Mouse (Mus musculus): Measurements from ENCODE around the gene Cxcl16. TPM values are rescaled to one million over a fixed set of nuclear protein-coding genes. Genes with fewer than 3 reads are reported as not detected.
"Not testable (repeated sequence)": the region's sequence is repeated elsewhere in the genome, so short reads cannot be mapped to it uniquely, and the experiment has no call there.

The Cxcl16 gene
- total RNA-seq, 2 experiments from 2014 or later: 2.6 to 3.1 TPM

DNA sequence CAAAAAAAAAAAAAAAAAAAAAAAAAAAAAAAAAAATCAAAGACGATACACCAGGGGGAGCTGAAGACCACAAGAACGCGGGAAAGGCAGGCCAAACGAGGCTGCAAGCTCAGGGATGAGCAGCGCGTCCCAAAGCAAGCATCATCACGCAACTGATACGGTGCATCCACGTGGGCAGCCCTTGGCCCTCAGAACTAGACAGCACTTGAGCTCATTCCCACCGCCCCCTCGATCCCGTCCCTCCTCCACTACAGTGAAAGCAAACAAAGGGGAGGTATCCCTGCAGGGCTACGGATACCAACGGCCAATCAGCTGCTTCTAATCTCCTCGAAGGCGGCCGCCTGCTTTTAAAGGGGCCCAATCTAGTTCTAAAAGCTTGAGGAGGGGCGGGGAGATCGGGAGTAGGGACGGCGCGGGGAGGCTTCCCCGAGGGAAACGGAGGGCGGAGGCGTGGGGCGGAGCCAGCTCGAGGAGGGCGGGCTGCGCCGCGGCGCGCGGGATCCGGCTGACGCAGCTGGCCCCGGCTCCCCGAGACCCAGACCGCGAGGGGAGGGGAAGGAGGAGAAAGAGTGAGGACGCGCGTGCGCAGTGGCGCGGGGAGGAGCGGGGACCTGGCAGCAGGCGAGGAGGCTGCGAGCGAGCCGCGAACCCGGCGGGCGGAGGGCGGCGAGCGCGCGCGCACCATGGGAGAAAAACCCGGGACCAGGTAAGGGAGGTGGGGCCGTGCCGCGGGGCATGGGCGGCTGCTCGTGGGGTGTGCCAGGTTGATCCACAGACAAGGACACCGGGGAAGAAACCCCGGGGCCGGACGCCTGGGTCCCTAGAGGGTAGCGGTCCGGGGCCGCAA lies 27.5 kb downstream of the Cxcl16 start, which contains the start of gene Arrb2:
TSS of gene Arrb2 (plus strand) at position 588 of the 847 bp plus-strand sequence.
- DNase-seq: peak; percentile 99
- intact Hi-C loops (cut with DNase I; ENCODE audit: low total_unique reads): loop anchor here (10.0 kb wide), 1 partner anchor 183 kb away; the partner anchor contains the start of genes 4930544D05Rik and Chrne

DNA sequence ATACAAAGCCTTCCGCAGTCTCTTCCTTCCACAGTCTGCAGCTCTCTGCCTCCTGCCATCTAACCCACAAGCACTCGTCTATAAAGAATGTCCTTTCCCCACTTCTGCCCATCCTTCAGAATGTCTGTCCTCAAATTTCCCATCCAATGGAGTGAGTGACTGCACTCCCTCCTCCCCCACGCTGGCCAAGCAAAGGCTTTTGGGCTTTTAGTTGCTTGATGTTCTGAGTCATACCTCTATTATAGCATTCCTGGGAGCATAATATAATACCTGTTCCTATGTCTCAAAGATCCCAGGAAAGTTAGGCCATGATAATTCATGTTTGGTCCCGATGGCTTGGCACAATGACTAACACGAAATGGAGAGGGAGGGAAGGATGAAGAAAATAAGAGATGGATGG lies 28.2 kb downstream of the Cxcl16 start:
- intact Hi-C loops (cut with DNase I; ENCODE audit: low total_unique reads): loop anchor here (10.0 kb wide), 1 partner anchor 183 kb away; the partner anchor contains the start of genes 4930544D05Rik and Chrne
- DNase-seq: no peak

DNA sequence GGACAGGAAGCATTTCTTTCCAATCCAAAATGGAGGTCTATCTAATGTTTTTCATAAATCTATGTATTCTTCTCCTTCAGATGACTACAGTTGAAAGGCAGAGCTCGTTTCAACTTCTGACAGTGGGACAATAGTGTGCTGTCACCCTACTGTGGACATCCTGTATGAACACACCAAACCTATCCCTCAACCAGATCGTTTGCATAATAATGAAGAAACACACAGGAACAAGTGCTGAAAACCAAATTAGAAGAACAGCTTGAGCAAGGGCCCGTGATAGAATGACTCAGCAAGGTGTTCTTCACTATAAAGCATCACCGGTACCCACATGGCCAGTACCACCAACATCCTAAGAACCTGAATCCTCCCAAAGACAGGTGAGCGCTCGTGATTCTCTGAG lies 33.2 kb downstream of the Cxcl16 start:
- DNase-seq; intact Hi-C loops (cut with DNase I; ENCODE audit: low total_unique reads): not testable (repeated sequence)

DNA sequence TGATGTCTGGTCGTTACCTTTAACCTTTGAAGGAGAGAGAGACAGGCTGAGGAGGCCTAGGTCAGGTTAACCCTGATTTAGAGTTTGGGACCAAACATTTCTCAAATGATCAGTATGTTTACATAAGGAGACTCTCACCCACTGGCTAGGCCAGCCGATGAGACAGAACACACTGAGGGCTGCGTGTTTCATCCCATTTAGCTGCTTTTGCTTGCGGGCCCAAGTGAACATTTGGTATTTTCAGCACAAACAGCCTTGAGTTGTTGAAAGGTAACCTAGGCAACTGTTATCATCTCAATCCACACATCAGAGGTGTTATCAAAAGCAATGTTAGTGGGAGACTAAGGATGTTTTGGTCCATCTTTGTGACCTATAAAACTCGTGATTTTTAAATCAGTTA lies 40.3 kb downstream of the Cxcl16 start:
- DNase-seq: no peak
- intact Hi-C loops (cut with DNase I; ENCODE audit: low total_unique reads): no loop called here

DNA sequence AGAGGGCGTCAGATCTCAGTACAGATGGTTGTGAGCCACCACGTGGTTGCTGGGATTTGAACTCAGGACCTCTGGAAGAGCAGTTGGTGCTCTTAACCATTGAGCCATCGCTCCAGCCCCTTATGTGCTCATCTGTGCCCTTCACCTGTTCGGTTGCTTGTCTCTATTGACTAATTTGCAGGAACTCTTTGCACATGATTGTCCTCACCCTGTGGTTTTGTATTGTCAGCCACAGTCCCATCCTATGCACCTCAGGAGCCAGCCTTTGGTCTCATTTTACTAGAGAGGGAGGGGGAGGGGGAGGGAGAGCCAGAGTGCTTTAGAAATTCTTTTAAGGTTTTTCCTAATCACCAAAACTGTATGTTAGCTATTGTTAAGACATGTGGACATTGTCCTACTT lies 41.6 kb downstream of the Cxcl16 start:
- no peak for DNase-seq
- intact Hi-C loops (cut with DNase I; ENCODE audit: low total_unique reads): no loop called here

DNA sequence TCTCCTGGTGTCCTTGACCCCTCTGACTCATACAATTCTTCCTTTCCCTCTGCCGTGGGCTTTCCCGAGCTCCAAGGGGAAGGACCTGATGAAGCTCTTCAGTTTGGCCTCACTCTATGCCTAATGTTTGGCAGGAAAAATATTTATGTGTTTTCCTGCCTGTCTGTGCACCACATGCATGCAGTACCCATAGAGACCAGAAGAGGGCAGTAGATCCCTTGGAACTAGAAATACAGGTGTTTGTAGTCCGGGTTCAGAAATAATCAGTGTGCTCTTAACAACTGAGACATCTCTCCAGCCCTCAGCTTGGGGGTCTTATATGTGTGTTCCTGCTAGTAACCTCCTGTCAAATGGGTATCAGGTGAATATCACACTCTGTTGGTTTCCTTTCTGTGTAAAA lies 45.8 kb downstream of the Cxcl16 start:
- DNase-seq: peak; percentile 56

DNA sequence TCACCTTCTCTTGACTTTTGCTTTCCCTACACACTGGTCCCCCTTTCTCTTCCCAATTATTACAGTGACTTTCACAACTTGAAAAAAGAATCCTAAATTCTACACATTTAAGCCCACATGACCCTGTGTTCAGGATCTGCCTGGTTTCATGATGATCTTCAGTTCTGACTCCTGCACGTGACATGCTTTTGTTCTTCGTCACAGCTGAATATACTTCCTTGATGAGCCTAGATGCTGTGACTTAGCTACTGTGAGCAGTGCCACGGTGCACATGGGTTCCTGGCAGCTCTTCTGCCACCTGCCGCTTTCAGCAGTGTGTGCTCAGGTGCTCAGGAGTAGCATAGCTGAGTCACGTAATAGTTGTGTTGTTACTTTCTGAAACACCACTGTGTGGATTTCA lies 47.2 kb downstream of the Cxcl16 start:
- intact Hi-C loops (cut with DNase I; ENCODE audit: low total_unique reads): no loop called here
- no peak for DNase-seq

More for the DNA sequence above, 45.8 kb downstream of the Cxcl16 start:
- intact Hi-C loops (cut with DNase I; ENCODE audit: low total_unique reads): no loop called here

- intact Hi-C loops (cut with DNase I; ENCODE audit: low total_unique reads): no loop called here
- DNase-seq: no peak
Measured at GRCm38 (mm10) chr11:70410297-70410643, 49.5 kb downstream of the Cxcl16 start.

DNA sequence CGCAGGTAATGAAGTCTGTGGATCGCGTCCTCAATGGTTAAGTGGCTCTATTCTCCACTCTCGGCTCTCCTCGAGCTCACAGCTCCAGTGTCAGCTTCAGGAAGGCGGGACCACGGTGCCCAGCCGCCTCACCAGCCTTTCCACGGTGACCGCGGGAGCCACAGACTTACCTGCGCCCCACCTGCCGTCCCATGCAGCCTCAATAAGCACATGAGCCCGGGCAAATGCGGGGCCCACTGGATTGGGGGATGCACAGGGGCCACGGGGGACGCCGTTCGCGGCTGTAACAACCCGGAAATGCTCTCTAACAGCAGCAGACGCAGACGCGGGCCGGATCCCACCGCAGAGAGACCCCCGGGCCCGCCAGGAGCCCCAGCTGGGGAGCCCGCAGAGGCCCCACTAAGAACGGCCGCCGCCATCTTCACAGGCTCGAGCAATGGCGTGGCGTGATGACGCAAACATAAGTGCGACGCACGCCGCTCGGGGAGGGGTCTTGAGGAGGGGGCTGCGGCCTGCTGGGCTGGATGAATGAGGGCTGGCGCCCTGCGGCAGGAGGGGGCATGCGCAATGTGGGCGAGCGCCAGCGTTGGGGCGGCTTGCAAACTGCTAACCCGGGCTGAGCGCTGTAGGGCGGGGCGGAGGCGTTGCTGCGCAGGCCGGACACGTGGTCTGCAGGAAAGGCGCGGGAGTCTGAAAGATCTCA lies 50.0 kb downstream of the Cxcl16 start, which contains the start of gene Pelp1:
TSS of gene Pelp1 (minus strand) at position 438 of the 703 bp plus-strand sequence.
- intact Hi-C loops (cut with DNase I; ENCODE audit: low total_unique reads): no loop called here
- peak; percentile 84 for DNase-seq

Small RNA genes within 50 kb of the gene (microRNA-seq; reads per million reads assigned to microRNA genes)
- 0 to 0.50 reads per million in 2 experiments for gene Mir7115

Other genes starting within 250 kb of the Cxcl16 start
- under 1 TPM in 1 of 2 experiments, not detected in 1; 0.22 TPM for gene Slc16a11, start 247.2 kb downstream of the Cxcl16 start, total RNA-seq (2021)
- gene Slc16a13, start 238.9 kb downstream of the Cxcl16 start, total RNA-seq (2021): 1 to 10 TPM in 1 of 2 experiments, under 1 TPM in 1; 0.53 to 1.5 TPM
- gene Bcl6b, start 230.2 kb downstream of the Cxcl16 start, total RNA-seq (2021): 10 to 100 TPM; 12.4 to 13.7 TPM
- 10 to 100 TPM; 29.7 to 37.4 TPM for gene 0610010K14Rik, start 222.1 kb downstream of the Cxcl16 start, total RNA-seq (2021)
- 1 to 10 TPM; 2.6 to 2.7 TPM for gene Gm21988, start 220.2 kb downstream of the Cxcl16 start, total RNA-seq (2021)
- gene Rnasek, start 220.1 kb downstream of the Cxcl16 start, total RNA-seq (2021): 10 to 100 TPM; 96.0 to 96.9 TPM
- 1 to 10 TPM in 1 of 2 experiments, under 1 TPM in 1; 1.00 to 1.2 TPM for gene Alox12, start 204.6 kb downstream of the Cxcl16 start, total RNA-seq (2021)
- under 1 TPM in 1 of 2 experiments, not detected in 1; 0.09 TPM for gene Alox12e, start 137.4 kb downstream of the Cxcl16 start, total RNA-seq (2021)
- not detected for gene Alox15, start 108.0 kb downstream of the Cxcl16 start, total RNA-seq (2021)
- gene Pelp1, start 50.0 kb downstream of the Cxcl16 start, total RNA-seq (2021): 10 to 100 TPM; 14.9 to 18.6 TPM
- gene Arrb2, start 27.3 kb downstream of the Cxcl16 start, total RNA-seq (2021): 1 to 10 TPM; 8.3 to 9.7 TPM
- 1 to 10 TPM; 6.2 to 6.5 TPM for gene Med11, start 8.1 kb downstream of the Cxcl16 start, total RNA-seq (2021)
- under 1 TPM; 0.31 to 0.84 TPM for gene Zmynd15, start 551 bp downstream of the Cxcl16 start, total RNA-seq (2021)
- gene Tm4sf5, start 45.3 kb upstream of the Cxcl16 start, total RNA-seq (2021): not detected
- gene Vmo1, start 54.6 kb upstream of the Cxcl16 start, total RNA-seq (2021): not detected
- not detected for gene Gltpd2, start 59.2 kb upstream of the Cxcl16 start, total RNA-seq (2021)
- 100 to 1,000 TPM; 292 to 301 TPM for gene Psmb6, start 65.4 kb upstream of the Cxcl16 start, total RNA-seq (2021)
- not detected for gene Gm40193, start 73.0 kb upstream of the Cxcl16 start, total RNA-seq (2021)
- gene Pld2, start 80.1 kb upstream of the Cxcl16 start, total RNA-seq (2021): 10 to 100 TPM; 15.9 to 17.1 TPM
- gene Mink1, start 102.9 kb upstream of the Cxcl16 start, total RNA-seq (2021): 10 to 100 TPM; 26.1 to 27.7 TPM
- gene 4930544D05Rik, start 155.9 kb upstream of the Cxcl16 start, total RNA-seq (2021): not detected
- 10 to 100 TPM; 38.7 to 39.4 TPM for gene Chrne, start 159.2 kb upstream of the Cxcl16 start, total RNA-seq (2021)
- gene Gp1ba, start 179.1 kb upstream of the Cxcl16 start, total RNA-seq (2021): under 1 TPM in 1 of 2 experiments, not detected in 1; 0.08 TPM
- gene Rnf167, start 187.3 kb upstream of the Cxcl16 start, total RNA-seq (2021): 10 to 100 TPM; 34.9 to 35.7 TPM
- 100 to 1,000 TPM; 278 to 315 TPM for gene Slc25a11, start 187.5 kb upstream of the Cxcl16 start, total RNA-seq (2021)
- 100 to 1,000 TPM; 340 to 388 TPM for gene Pfn1, start 194.7 kb upstream of the Cxcl16 start, total RNA-seq (2021)
- 1,000 to 10,000 TPM; 6,763 to 7,262 TPM for gene Eno3, start 197.2 kb upstream of the Cxcl16 start, total RNA-seq (2021)
- gene Spag7, start 209.4 kb upstream of the Cxcl16 start, total RNA-seq (2021): 100 to 1,000 TPM; 117 to 122 TPM
- gene Camta2, start 228.1 kb upstream of the Cxcl16 start, total RNA-seq (2021): 10 to 100 TPM; 21.2 to 25.5 TPM
- gene Inca1, start 240.2 kb upstream of the Cxcl16 start, total RNA-seq (2021): 1 to 10 TPM; 2.5 to 3.3 TPM
- 100 to 1,000 TPM; 216 to 226 TPM for gene Kif1c, start 240.6 kb upstream of the Cxcl16 start, total RNA-seq (2021)